Mouse (Mus musculus) right cerebral cortex, postnatal 14 days (tissue): ENCODE data around the gene Slc35f6.
A peak's percentile ranks its signal among the peaks of the same experiment; 100 is the strongest.

ENCODE experiments used
- DNase-seq: peaks from one replicate; pipeline ENCODE4 v3.0.0; 2022

Slc35f6 gene

DNA sequence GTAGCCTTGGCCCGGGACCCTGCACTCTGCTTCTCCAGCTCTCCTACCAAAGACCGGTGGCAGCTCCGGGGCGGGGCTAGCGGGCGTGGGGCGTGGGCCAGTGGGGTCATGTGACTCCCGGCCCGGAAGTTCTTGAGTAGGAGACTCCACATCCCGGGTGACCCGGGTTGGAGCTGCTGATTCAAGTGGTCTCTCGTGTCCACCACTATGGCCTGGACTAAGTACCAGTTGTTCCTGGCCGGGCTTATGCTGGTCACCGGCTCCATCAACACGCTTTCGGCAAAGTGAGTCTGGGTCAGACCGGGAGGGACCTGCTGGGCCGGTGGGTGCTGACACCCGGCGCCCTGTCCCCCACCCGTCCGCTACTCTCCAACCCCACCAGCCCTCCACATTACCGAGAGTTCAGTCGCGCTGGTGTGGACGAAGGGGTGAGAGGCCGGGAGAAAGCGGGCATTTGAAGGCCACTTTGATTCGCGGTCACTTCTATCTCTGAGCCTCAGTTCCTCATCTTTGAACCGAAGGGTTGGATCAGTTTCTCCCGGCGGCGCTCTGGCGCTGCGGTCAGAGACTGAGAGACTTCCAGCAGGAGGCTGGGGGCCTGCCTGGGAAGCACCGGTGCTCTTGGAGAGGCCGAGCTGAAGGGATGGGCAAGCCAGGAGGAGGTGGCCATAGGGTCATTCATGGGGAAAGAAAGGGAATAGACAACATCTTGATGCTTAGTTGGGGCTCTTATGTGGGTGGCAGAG, at the start of gene Slc35f6:
Gene Slc35f6, plus strand, starts transcription at position 119 of the 746 bp plus-strand sequence.
- DNase-seq: peak; percentile 91

DNA sequence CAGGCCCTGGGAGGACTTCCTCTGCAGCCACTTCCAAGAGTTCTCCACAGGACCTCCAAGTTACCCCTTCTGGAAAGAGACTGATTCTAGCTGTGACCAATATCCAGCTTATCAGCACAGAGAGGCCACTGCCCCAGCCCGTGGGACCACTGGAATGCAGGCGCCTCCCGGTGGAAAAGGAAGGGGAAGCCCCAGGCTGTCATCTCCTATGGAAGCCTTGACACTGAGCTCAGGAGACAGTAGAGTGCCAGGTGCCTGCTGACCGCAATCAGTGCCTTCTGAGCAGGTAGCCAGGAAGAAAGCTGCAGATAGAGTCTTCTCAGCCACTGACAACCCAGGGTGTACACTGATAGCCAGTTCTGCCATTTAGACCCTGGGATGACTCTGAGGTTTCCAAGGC, 46.3 kb upstream of the Slc35f6 start:
- no peak for DNase-seq

GRCm38 (mm10) chr5:30603255-30603654, 44.5 kb upstream of the Slc35f6 start:
- DNase-seq: no peak

DNA sequence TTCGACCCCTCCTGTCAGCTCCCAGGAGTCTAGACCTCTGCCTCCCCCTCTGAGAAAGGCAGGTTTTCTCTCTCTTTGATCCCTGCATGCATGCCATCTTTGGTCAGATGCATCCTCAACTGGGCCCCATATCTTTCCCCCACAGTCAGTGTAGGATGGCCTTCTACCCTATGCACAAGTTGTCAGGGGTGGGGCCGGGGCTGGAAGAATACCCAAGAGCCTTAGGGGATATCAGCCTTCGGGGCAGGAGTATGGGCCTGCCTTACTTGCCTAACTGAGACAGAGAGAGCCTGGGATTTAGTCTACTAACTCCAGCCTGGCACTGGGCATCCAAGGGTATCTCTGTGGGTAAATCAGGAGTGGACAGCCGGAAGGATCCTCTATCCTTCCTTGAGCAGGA, 43.8 kb upstream of the Slc35f6 start:
- no peak for DNase-seq

DNA sequence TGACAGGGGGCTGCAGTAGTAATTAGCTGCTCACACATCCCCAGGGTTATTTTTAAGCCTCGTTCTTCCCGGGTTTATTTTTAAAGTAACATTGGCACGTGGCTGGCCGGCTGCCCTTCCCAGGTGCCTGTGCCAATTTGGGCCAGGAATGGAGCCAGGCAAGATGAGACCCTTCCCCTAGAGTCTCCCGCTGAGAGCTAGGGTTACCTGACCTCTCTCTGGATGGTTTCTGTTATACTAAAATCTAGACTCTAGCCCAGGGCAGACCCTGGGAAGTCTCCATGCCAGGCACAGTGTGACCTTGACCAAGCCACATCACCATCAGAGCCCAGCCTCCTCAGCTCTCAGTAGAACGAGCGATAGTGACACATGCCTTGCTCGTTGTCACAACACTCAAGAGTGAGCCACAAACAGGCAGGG, 43.0 kb upstream of the Slc35f6 start:
- DNase-seq: no peak

DNA sequence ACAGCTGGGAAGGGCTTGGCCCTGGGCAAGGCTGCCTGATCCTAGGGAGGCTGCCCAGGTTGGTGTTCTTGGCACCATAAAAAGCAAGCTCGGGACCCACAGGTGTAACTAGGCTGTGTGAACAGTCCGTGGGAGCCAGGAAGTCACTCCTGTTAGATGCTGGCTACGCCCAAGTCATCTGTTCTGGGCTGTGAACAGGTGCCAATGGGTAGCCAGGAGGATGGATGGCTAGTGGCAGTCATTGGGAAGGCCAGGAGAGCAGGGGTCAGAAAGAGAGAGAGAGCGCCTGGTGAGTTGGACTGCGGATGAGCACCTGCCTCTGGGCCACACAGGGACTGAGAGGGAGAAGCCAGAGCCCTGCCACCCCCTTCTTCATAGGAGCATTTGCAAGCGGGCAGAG, 42.1 kb upstream of the Slc35f6 start:
- no peak for DNase-seq

- peak; percentile 89 for DNase-seq
Measured at GRCm38 (mm10) chr5:30606424-30607073, 41.2 kb upstream of the Slc35f6 start.

GRCm38 (mm10) chr5:30609094-30609493, 38.6 kb upstream of the Slc35f6 start:
- DNase-seq: no peak

DNA sequence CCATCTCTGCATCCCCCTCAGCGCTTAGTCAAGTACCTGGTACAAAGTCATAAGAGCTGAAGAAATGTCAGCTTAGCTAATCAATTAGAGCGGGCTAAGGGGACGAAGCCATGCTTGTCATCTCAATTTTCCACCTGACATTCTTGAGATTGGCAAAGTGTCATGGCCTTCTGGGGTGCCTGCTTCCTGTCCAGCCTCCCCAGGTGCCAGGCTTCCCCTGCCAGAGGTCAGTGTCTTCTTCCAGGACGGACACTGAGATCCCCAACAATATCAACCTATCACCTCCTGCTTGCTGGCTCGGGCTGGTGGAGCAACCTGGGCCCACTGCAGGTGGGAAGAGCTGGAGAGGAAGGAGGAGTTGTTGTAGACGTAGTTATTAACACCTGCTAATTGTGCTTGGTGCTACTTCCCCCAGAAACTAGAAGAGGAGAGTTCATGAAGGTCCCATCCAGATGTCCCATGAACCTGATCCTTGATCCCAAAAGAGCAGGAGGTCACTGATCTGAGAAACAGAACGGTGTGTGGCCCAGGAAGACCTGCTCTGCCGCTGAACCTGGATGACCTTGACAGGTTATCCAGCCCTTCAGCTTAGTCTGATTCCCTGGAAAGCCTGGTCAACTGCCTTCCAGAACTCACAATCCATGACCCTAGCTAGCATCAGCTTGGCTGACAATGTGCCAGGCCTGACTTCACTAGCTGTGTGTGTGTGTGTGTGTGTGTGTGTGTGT, 37.7 kb upstream of the Slc35f6 start:
- DNase-seq: no peak

DNA sequence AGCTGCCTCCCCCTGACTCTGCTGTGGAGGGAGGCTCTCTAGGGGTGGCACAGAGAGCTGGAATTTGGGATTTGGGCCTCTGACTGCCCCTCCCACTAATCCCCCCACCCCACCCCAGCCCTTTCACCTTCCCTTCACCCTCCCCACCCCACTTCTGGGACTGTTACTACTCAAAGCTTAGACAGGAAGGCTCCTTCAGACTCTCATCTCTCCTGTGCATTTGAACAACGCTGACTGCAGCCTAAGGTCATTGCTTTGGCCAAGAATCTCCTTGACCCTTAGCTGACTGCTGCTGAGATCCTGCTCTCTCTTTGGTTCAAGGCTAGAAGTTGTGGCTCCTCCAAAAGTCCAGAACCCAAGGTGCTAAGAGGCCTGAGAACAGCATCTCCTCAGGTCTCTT, 36.6 kb upstream of the Slc35f6 start:
- DNase-seq: no peak

DNA sequence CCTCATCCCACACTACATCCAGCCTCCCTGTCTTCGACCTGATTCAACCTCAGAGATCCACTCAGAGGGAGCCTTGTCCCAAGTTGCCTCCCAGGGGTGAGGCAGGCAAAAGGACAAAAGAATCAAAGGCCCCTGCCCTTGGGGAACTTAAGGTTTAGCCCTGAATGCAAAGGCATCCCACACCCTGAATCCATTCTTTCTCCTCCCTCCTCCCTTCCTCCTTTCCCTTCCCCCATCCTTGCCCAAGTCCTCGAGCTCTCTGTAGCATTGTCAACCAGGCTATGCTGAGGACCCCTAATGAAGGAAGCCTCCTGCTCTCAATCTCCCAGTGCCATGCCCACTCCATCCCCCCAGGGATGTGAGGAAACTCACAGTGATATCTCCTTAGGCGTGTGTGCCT, 36.0 kb upstream of the Slc35f6 start:
- DNase-seq: no peak

GRCm38 (mm10) chr5:30612575-30612974, 35.2 kb upstream of the Slc35f6 start:
- DNase-seq: no peak

GRCm38 (mm10) chr5:30613242-30613641, 34.5 kb upstream of the Slc35f6 start:
- DNase-seq: no peak

- no peak for DNase-seq
Measured at GRCm38 (mm10) chr5:30614221-30614620, 33.5 kb upstream of the Slc35f6 start.

- DNase-seq: no peak
Measured at GRCm38 (mm10) chr5:30615416-30615815, 32.3 kb upstream of the Slc35f6 start.

DNA sequence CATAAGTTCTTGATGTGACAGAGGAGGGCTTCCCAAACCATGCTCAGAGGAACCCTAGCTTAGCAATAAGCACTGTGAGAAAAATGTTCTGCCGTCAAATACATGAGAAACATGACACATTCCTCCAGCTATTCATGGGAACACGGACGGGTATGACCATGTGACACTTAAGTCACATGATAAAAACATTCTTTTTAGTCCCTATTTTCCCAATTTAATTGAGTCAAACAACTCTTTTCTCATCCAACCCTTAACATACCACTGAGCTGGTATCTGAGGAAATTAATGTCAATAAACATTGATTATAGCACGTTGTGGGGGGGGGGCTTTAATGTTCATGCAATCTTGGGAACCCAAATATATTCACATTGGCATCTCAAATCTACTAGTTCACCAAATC, 31.9 kb upstream of the Slc35f6 start:
- DNase-seq: no peak

- DNase-seq: no peak
Measured at GRCm38 (mm10) chr5:30616644-30617043, 31.1 kb upstream of the Slc35f6 start.

DNA sequence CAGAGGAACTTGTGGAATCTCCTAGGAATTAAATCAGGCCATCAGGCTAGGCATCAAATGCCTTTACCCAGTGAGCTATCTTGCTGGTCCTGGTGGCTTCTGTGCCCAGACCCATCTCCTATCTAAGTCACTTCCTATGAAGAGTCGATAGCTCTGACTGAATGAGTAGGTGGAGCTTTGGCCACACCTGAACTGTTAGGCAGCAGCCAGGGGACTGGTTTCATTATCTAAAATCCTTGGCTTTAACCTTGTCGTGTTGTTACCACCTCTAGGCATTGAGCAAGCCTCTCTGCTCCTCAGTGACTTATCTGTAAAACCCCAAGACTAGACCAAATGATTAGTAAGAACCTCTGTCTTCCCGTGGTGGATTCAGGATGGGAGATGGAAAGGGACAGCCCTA, 30.4 kb upstream of the Slc35f6 start:
- DNase-seq: no peak

GRCm38 (mm10) chr5:30617851-30618250, 29.9 kb upstream of the Slc35f6 start:
- no peak for DNase-seq

- no peak for DNase-seq
Measured at GRCm38 (mm10) chr5:30618376-30619003, 29.2 kb upstream of the Slc35f6 start.

DNA sequence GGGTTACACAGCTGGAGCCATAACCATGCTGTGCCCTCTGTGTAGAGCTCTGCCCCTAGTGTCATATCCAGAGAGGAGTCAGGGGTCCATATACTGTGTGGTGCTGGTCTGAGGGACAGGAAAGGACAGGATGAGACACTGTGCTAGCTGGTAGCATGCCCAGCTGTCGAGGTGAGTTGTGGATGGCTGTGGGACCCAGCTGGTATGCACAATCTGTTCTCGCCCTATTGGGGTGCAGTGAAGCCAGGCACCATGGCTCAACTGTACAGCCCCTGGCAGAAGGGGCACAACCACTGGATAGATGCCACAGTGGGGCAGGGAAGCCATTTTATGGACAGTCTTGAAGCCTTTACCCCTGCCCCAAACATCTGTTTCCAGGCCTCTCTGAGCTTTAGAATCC, 28.5 kb upstream of the Slc35f6 start:
- DNase-seq: no peak

DNA sequence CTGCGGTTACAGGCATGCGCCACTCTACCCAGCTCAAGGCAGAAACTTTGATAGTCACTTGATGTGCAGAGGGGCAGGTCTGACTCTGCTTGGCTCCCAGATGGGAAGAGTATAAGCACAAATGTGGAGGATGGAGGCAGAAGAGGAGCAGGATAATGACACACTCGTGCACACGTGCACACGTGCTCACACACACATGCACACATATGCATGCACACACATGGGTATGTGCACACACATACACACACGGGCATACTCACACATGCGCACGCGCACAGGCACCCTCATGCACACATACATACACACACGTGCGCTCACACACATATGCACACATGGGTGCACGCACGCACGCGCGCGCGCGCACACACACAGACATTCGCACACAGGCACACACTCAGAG, 27.2 kb upstream of the Slc35f6 start:
- no peak for DNase-seq

- no peak for DNase-seq
Measured at GRCm38 (mm10) chr5:30621211-30621790, 26.4 kb upstream of the Slc35f6 start.
